Mouse (Mus musculus): ENCODE results near the gene Rere.

Rere gene

DNA sequence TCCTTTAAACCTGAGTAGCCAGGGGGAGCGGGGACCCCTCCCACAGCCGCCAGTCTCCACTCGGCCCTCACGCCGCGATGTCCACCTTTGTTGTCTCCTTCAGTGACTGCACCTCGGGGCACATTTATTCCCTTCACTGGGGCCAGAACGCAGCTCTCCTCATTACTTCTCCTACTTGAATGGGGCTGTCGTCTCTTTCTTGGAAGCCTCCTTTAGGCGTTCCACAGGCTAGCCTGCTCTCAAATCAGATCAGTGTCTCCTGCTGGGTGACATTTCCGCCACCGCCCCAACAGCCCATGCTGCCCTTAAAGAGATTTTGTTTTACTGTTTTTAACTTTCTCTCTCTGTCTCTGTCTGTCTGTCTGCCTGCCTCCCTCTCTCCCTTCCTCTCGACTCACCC lies 380.4 kb downstream of the Rere start:
- DNase-seq (ENCODE audit: low spot score) = no peak

DNA sequence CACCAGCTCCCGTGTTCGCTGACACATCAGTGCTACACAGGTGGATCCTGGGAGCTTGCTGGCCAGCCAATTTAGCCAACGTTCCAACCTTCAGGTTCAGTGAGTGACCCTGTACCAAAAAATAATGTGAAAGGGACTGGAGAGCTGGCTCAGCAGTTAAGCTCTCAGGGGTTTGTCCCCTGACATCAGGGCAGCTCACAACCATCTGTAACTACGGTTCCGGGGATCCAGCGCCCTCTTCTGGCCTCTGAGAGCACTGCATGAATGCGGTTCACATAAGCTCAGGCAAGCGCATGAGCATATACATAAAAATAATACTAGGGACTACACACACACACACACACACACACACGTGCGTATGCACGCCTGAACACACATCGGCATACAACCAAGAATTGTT lies 381.7 kb downstream of the Rere start:
- no peak for DNase-seq (ENCODE audit: low spot score)

DNA sequence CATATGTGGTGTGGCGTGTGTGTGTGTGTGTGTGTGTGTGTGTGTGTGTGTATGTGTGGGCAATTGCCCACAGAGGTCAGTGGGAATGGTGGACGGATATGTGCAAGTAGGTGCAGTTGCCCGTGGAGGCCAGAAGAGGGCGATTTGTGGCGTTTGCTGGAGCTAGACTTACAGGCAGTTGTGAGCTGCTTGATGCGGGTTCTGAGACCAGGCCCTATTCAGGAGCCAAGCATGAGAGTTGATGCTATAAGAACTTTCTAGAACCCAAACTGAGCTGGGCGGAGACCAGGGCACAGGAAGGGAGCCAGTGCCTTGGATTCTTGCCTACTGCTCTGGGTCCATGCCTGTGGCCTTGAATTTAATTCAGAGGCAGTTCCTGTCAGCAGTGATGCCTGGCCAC lies 383.3 kb downstream of the Rere start:
- no peak for DNase-seq (ENCODE audit: low spot score)

DNA sequence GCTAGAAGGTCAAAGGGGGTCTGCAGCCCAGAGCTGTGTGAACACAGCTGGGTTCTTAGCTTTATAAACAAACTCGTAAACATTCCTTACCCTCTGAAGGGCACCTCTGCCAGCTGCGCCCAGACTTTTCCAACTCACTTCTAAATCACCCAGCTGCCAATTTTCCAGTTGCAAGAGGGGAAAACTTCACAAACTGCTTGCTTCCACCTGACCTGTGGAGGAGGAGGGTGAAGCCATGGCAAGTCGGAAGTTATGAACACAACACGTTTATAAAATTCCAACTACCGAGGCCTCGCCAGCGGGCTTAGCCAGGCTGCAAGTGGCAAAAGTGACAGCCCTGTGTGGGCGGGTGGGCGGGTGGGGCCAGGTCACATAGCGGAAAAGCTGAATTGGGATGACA lies 384.4 kb downstream of the Rere start:
- DNase-seq (ENCODE audit: low spot score) = no peak

Measured in yolk sac, embryonic 10.5 days (tissue).